ENCODE assay signal across 25 mouse cellular contexts in genomic region chr5:118622346-118622745, GRCm38 (mm10).
DNase-seq lines count a peak whose midpoint lies in the region; ATAC-seq and TF ChIP-seq lines count a peak whose summit lies in the region.
"Had no signal": no experiment of that assay in that cellular context is flagged by ENCODE, and none has a peak within 500 bp of the region (broad histone marks: within the 10 kb centered on the region; RNA-seq: fewer than 3 reads in every experiment).

No protein-coding gene starts in this region.

- no peak for TF ChIP-seq CTCF in heart, adult 2 months (IDR thresholded peaks at IDR 0.05)

- peaks cover 16% of the 10 kb centered on the region for H3K79me2 ChIP-seq in heart, adult 2 months (replicated peaks; ENCODE audit: control insufficient read depth, insufficient read depth, low read length)

- no peaks in the 10 kb centered on the region for H3K27me3 ChIP-seq in hindbrain, embryonic 12.5 days
- no peaks in the 10 kb centered on the region for H3K27me3 ChIP-seq in hindbrain, embryonic 16.5 days (replicated peaks; ENCODE audit: control insufficient read depth, insufficient read depth, low read length)
- H3K27me3 ChIP-seq in intestine, embryonic 16.5 days (replicated peaks; ENCODE audit: control insufficient read depth, insufficient read depth, low read length): no peaks in the 10 kb centered on the region
- no peaks in the 10 kb centered on the region for H3K27me3 ChIP-seq in heart, adult 2 months (ENCODE audit: control insufficient read depth, insufficient read depth, low read length)
- H3K27me3 ChIP-seq: CH12.LX; embryonic facial prominence, embryonic 12.5 days; embryonic facial prominence, embryonic 15.5 days; forebrain, embryonic 15.5 days; heart, embryonic 13.5 days; hindbrain, embryonic 15.5 days; Patski had no signal

- H3K36me3 ChIP-seq in hindbrain, embryonic 12.5 days: no peaks in the 10 kb centered on the region
- no peaks in the 10 kb centered on the region for H3K36me3 ChIP-seq in hindbrain, embryonic 16.5 days (ENCODE audit: control insufficient read depth, insufficient read depth, low read length)
- H3K36me3 ChIP-seq in intestine, embryonic 16.5 days (ENCODE audit: control insufficient read depth, insufficient read depth, low read length): no peaks in the 10 kb centered on the region
- H3K36me3 ChIP-seq in heart, adult 2 months (ENCODE audit: control insufficient read depth, insufficient read depth, low read length): peaks cover 2% of the 10 kb centered on the region; the same call in 1 of the 2 replicates
- H3K36me3 ChIP-seq: embryonic facial prominence, embryonic 12.5 days; embryonic facial prominence, embryonic 15.5 days; forebrain, embryonic 12.5 days; forebrain, embryonic 15.5 days; heart, embryonic 13.5 days; hindbrain, embryonic 15.5 days had no signal

- no peak overlapping the region for H3K9ac ChIP-seq in hindbrain, embryonic 12.5 days
- H3K9ac ChIP-seq in hindbrain, embryonic 16.5 days (ENCODE audit: low read depth, low read length): no peak overlapping the region
- H3K9ac ChIP-seq in intestine, embryonic 16.5 days (ENCODE audit: low read depth, low read length): no peak overlapping the region
- no peak overlapping the region for H3K9ac ChIP-seq in heart, adult 2 months (ENCODE audit: low read depth, low read length)
- H3K9ac ChIP-seq: embryonic facial prominence, embryonic 12.5 days; embryonic facial prominence, embryonic 15.5 days; forebrain, embryonic 12.5 days; forebrain, embryonic 15.5 days; heart, embryonic 13.5 days; hindbrain, embryonic 15.5 days had no signal

- DNase-seq in gonadal fat pad, adult 2 months (ENCODE audit: low read depth): peak; percentile 69
- DNase-seq in heart, adult 2 months: no peak
- DNase-seq in kidney, adult 18-20 months: no peak
- DNase-seq: B cell, adult 2 months; cerebellum, adult 11 months; cerebellum, adult 2 months; cerebellum, adult 9-11 months; cerebellum, postnatal 25 days; gastrocnemius, postnatal 25 days; heart, adult 11 months; heart, postnatal 14 days; heart, postnatal 4 days; kidney, adult 11 months had no signal

- H3K9me3 ChIP-seq in hindbrain, embryonic 12.5 days (replicated peaks): no peaks in the 10 kb centered on the region
- H3K9me3 ChIP-seq in hindbrain, embryonic 16.5 days (ENCODE audit: control insufficient read depth, low read length): no peaks in the 10 kb centered on the region
- no peaks in the 10 kb centered on the region for H3K9me3 ChIP-seq in intestine, embryonic 16.5 days (ENCODE audit: control insufficient read depth, low read length)
- H3K9me3 ChIP-seq: embryonic facial prominence, embryonic 12.5 days; embryonic facial prominence, embryonic 15.5 days; forebrain, embryonic 12.5 days; forebrain, embryonic 15.5 days; G1E; heart, embryonic 13.5 days; hindbrain, embryonic 15.5 days had no signal

- peaks cover 47% of the 10 kb centered on the region for H3K4me1 ChIP-seq in hindbrain, embryonic 12.5 days
- H3K4me1 ChIP-seq in hindbrain, embryonic 16.5 days (ENCODE audit: control insufficient read depth, insufficient read depth, low read depth, low read length): peaks cover 33% of the 10 kb centered on the region
- H3K4me1 ChIP-seq in intestine, embryonic 16.5 days (ENCODE audit: control insufficient read depth, insufficient read depth, low read length): peaks cover 24% of the 10 kb centered on the region
- peaks cover 26% of the 10 kb centered on the region for H3K4me1 ChIP-seq in heart, adult 2 months (ENCODE audit: control insufficient read depth, insufficient read depth, low read length)

- TF ChIP-seq EP300 in heart, adult 2 months (IDR thresholded peaks at IDR 0.05; ENCODE audit: insufficient read depth, low read depth, low read length): no peak

- 0 out of 2 replicates have a peak overlapping the region, but pooled peaks have one; percentile 12 for H3K27ac ChIP-seq in hindbrain, embryonic 12.5 days
- no peak overlapping the region for H3K27ac ChIP-seq in hindbrain, embryonic 16.5 days (ENCODE audit: low read depth, low read length)
- no peak overlapping the region for H3K27ac ChIP-seq in intestine, embryonic 16.5 days (ENCODE audit: low read length)
- H3K27ac ChIP-seq in heart, adult 2 months: no peak overlapping the region
- H3K27ac ChIP-seq: embryonic facial prominence, embryonic 12.5 days; embryonic facial prominence, embryonic 15.5 days; forebrain, embryonic 12.5 days; forebrain, embryonic 15.5 days; heart, embryonic 13.5 days; hindbrain, embryonic 15.5 days had no signal

- 89% methylated on average over 5 of the region's 5 CpGs for WGBS in hindbrain, embryonic 12.5 days
- 87% methylated on average over 5 of the region's 5 CpGs for WGBS in hindbrain, embryonic 16.5 days
- 71% methylated on average over 5 of the region's 5 CpGs for WGBS in intestine, embryonic 16.5 days
- 88% methylated on average over 5 of the region's 5 CpGs for WGBS in heart, adult 2 months

- no peak for ATAC-seq in hindbrain, embryonic 12.5 days (ENCODE audit: low FRiP score)
- no peak for ATAC-seq in hindbrain, embryonic 16.5 days
- peak; percentile 52 for ATAC-seq in intestine, embryonic 16.5 days
- ATAC-seq: forebrain, embryonic 15.5 days; Patski had no signal

- no peak for TF ChIP-seq POLR2A in heart, adult 2 months (IDR thresholded peaks at IDR 0.05; ENCODE audit: insufficient read depth, low read depth, low read length)

- H3K4me3 ChIP-seq in hindbrain, embryonic 12.5 days: no peak overlapping the region
- H3K4me3 ChIP-seq in hindbrain, embryonic 16.5 days (ENCODE audit: low read length): no peak overlapping the region
- H3K4me3 ChIP-seq in intestine, embryonic 16.5 days (ENCODE audit: low read length): no peak overlapping the region
- H3K4me3 ChIP-seq in heart, adult 2 months: no peak overlapping the region
- H3K4me3 ChIP-seq: embryonic facial prominence, embryonic 12.5 days; embryonic facial prominence, embryonic 15.5 days; forebrain, embryonic 12.5 days; forebrain, embryonic 15.5 days; heart, embryonic 13.5 days; hindbrain, embryonic 15.5 days had no signal

- H3K4me2 ChIP-seq in hindbrain, embryonic 12.5 days (replicated peaks): no peak overlapping the region
- H3K4me2 ChIP-seq in hindbrain, embryonic 16.5 days (ENCODE audit: low read length): no peak overlapping the region
- H3K4me2 ChIP-seq in intestine, embryonic 16.5 days (ENCODE audit: low read depth, low read length): no peak overlapping the region
- H3K4me2 ChIP-seq: embryonic facial prominence, embryonic 12.5 days; embryonic facial prominence, embryonic 15.5 days; forebrain, embryonic 12.5 days; forebrain, embryonic 15.5 days; heart, embryonic 13.5 days; hindbrain, embryonic 15.5 days had no signal

- intact Hi-C loops in heart, adult 2 months (cut with DNase I): no loop called here
